Comparison of ENCODE assay signal across 1 mouse cellular context in the genomic region with DNA sequence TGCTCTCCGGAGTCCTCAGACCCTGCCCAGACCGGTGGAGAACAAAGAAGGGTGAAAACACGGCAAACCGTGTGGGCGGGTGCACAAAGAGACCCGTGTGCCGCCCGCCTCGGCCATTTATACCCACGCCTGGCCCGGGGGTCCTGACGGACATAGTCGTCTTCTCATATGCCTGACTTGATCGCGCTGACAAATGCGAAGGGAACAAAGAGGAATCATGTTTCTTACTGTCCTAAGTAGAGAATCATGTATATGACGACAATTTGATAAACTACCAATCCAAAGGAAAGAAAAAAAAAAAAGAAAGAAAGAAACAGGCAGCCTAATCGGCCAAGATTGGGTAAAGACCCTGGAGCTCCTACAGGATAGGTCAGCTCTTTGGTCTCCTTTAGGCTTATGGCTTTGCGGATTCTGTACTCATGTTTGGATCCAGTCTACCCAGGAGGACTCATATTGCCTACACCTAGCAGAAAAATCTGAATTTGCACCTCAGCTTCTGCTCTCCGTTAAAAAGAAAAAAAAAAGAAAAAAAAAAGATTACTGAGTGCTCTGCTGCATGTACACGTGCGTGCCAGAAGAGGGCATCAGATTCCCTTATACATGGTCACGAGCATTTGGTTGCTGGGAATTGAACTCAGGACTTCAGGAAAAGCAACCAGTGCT.
TF ChIP-seq lines count a peak whose summit lies in the region.

No protein-coding gene starts in this region.

TF ChIP-seq in myocyte, 11 proteins besides CTCF, POLR2A, EP300 and RAD21 (continued from another document):
- TF ChIP-seq MAX (IDR thresholded peaks at IDR 0.05; ENCODE audit: low read depth): peak; percentile 99
